Mouse (Mus musculus): ENCODE measurements at regions not wholly inside any gene's neighbourhood (a gene's known extent, or its start where the extent isn't known, plus 50 kb on each side); places are given as distances from the start of the nearest gene placed in this dataset.

DNA sequence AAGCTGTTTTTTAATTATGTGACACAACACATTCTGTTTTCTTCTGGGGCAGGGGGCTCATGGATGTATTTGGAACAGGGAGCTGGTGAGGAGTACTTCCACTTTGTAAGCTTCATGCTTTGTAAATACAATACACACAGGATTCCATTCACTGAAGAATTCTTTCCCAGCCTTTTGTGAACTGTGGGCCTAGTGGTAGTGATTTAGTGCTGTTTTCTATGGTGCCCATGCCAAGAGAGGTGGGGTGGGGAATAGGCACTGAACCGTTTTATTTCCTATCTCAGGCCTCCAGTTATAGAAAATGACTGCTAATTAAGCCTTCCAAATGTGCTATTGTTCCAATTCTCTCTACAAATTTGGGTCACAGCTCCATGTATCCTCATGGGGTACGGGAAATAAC is 442.5 kb upstream of the Cd180 start:
- Histone ChIP-seq H3K9ac (no peak overlapping the region), H3K4me1 (ENCODE audit: insufficient read depth) (no peaks in the 10 kb centered on the region), H3K27me3 (ENCODE audit: insufficient read depth, low read length) (no peaks in the 10 kb centered on the region), H3K36me3 (ENCODE audit: insufficient read depth) (no peaks in the 10 kb centered on the region), H3K27ac (ENCODE audit: low read depth) (no peak overlapping the region), H3K4me3 (ENCODE audit: low read depth, low read length) (no peak overlapping the region), H3K9me3 (ENCODE audit: low read depth, low read length) (no peaks in the 10 kb centered on the region), H3K4me2 (no peak overlapping the region)
- TF ChIP-seq CTCF (IDR thresholded peaks at IDR 0.05; ENCODE audit: low read depth): no peak
- DNase-seq (no peak), ATAC-seq (ENCODE audit: insufficient read depth) (no peak)
- 83% methylated on average over 2 of the region's 2 CpGs for WGBS

DNA sequence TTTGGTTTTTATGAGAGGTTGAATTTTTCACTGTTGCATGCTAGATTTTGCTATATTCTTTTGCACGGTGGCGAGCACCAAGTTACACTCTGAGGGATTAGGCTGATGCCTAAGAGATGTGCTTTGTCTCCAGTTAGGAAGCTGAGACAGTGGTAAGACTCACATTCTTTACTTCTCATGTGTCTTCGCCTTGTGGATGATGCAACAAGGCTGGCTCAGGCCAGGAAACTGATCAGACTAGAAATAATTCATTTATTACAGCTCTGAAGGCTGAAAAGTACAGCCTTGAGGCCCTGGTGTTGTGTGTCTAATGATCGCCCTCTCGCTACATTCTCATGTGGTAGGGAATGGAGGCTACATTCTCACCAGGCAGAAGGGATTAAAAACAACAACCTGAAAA is 441.6 kb upstream of the Cd180 start:
- TF ChIP-seq CTCF (IDR thresholded peaks at IDR 0.05; ENCODE audit: low read depth): no peak
- Histone ChIP-seq H3K9ac (no peak overlapping the region), H3K27ac (ENCODE audit: low read depth) (no peak overlapping the region), H3K9me3 (ENCODE audit: low read depth, low read length) (no peaks in the 10 kb centered on the region), H3K36me3 (ENCODE audit: insufficient read depth) (no peaks in the 10 kb centered on the region), H3K4me3 (ENCODE audit: low read depth, low read length) (no peak overlapping the region), H3K4me1 (ENCODE audit: insufficient read depth) (no peaks in the 10 kb centered on the region), H3K4me2 (no peak overlapping the region), H3K27me3 (ENCODE audit: insufficient read depth, low read length) (no peaks in the 10 kb centered on the region)
- no peak for ATAC-seq (ENCODE audit: insufficient read depth)
- 88% methylated on average over 5 of the region's 5 CpGs for WGBS
- no peak for DNase-seq

DNA sequence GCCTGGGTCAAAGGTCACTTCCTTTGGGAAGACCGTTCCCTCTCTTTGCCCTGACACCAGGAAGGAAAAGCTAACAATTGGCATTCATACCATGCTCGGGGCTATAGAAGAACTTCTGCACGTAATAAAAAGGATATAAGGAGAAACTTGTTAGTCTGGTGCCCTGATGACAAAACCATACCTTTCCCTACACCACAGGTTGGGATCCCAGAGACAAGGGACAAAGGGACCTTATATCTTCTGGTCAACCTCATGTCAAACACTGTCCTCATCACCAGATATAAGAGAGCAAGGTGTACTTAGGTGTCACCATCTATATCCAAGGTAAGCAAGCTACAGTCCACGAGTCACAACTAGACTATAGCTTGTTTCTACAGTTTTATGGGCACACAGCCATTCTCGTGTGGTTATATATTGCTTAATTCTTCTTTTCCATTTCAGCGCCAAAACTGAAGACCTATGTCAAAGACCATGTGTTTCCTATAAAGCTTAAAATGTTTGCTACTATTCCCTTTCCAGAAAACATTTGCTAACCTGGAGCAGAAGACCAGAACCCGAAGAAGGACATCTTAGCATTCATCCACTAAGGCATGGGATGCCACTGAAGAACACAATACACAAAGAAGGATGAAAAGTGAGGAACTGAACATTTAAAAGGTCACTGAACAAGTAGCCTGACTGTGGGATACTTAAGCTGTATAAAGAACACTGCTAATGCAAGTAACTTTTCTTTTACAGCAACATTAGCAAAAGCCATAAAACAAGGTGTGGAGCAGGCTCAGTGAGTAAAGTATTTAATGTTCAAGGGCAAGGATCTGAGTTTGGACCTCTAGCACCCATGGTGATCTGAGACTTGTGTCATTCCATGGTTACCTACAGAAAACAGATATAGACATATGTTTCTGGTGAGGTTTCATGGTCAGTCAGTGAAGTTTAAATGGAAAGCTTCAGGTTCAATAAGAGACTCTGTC is 437.7 kb upstream of the Cd180 start:
- Histone ChIP-seq H3K4me3 (ENCODE audit: low read depth, low read length) (no peak overlapping the region), H3K9me3 (ENCODE audit: low read depth, low read length) (no peaks in the 10 kb centered on the region), H3K36me3 (ENCODE audit: insufficient read depth) (no peaks in the 10 kb centered on the region), H3K4me2 (no peak overlapping the region), H3K4me1 (ENCODE audit: insufficient read depth) (no peaks in the 10 kb centered on the region), H3K9ac (no peak overlapping the region), H3K27me3 (ENCODE audit: insufficient read depth, low read length) (no peaks in the 10 kb centered on the region), H3K27ac (ENCODE audit: low read depth) (no peak overlapping the region)
- no peak for DNase-seq
- WGBS: 78% methylated on average over 7 of the region's 7 CpGs
- no peak for ATAC-seq (ENCODE audit: insufficient read depth)
- no peak for TF ChIP-seq CTCF (IDR thresholded peaks at IDR 0.05; ENCODE audit: low read depth)

DNA sequence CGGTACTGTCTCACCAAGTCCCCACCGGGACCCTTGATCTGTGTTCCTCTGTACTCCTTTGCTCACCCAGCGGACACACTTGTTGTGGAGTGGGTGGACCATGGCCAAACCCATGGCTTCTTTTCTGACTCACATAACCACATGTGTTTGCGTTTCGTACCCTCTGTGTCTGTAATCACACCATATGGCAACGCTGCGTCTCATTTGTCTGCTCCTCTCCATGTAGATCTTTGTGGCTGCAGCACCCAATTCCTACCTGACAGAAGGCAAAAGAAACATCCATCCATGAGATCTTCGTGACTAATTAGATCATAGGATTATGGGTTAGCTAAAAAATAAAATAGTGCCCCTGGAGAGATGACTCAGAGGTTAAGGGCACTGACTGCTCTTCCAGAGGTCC is 435.2 kb upstream of the Cd180 start:
- TF ChIP-seq CTCF (IDR thresholded peaks at IDR 0.05; ENCODE audit: low read depth): no peak
- Histone ChIP-seq H3K27me3 (ENCODE audit: insufficient read depth, low read length) (no peaks in the 10 kb centered on the region), H3K4me1 (ENCODE audit: insufficient read depth) (no peaks in the 10 kb centered on the region), H3K27ac (ENCODE audit: low read depth) (no peak overlapping the region), H3K4me2 (no peak overlapping the region), H3K9ac (no peak overlapping the region), H3K4me3 (ENCODE audit: low read depth, low read length) (no peak overlapping the region), H3K9me3 (ENCODE audit: low read depth, low read length) (no peaks in the 10 kb centered on the region), H3K36me3 (ENCODE audit: insufficient read depth) (no peaks in the 10 kb centered on the region)
- ATAC-seq (ENCODE audit: insufficient read depth) (no peak), DNase-seq (no peak)
- 90% methylated on average over 8 of the region's 8 CpGs for WGBS

DNA sequence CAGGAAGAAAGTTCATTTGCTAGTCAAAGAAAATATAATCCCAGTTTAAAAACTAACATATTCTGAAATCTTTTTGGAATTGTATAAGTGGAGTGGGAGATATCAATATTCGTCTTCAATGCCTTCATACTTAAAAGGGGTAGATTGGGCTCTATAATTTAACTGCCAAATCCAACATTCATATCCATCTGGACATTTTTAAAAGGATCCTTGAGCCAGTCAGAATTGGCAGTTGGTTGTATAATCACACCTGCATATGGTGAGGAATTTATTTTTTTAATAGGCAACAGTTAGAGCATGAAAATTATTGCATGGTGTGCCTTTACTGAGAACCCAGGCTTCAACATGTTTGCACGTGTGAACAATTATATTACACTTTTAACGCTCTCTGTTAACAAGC is 419.5 kb upstream of the Cd180 start:
- 86% methylated on average over 3 of the region's 3 CpGs for WGBS
- no peak for DNase-seq
- H3K27me3 ChIP-seq (ENCODE audit: insufficient read depth, low read length): no peaks in the 10 kb centered on the region

DNA sequence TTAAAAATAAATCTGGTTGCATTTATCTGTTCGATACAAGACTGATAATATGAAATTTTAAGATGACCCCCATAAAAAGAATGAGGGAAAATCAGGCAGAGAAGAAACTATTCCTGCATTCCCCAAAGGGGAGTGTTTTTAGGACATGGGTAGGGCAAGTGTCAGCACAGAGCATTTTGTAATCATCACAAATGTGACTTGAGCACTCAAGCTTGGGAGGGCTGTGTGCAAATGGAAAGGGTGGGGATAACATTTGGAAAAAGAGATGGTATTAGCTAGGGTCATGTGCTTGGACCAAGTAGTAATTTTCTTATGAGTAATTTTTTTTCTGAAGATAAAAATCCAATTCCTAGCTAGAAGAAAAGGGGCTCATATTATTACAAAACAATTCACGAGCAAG is 418.1 kb upstream of the Cd180 start:
- 71% methylated on average over 2 of the region's 2 CpGs for WGBS
- no peak for TF ChIP-seq CTCF (IDR thresholded peaks at IDR 0.05; ENCODE audit: low read depth)
- ATAC-seq (ENCODE audit: insufficient read depth) (no peak), DNase-seq (no peak)
- Histone ChIP-seq H3K9ac (no peak overlapping the region), H3K4me2 (no peak overlapping the region), H3K9me3 (ENCODE audit: low read depth, low read length) (no peaks in the 10 kb centered on the region), H3K36me3 (ENCODE audit: insufficient read depth) (no peaks in the 10 kb centered on the region), H3K4me1 (ENCODE audit: insufficient read depth) (no peaks in the 10 kb centered on the region), H3K27me3 (ENCODE audit: insufficient read depth, low read length) (no peaks in the 10 kb centered on the region), H3K27ac (ENCODE audit: low read depth) (no peak overlapping the region), H3K4me3 (ENCODE audit: low read depth, low read length) (no peak overlapping the region)

More for the DNA sequence above, 419.5 kb upstream of the Cd180 start:
- no peak overlapping the region for H3K4me2 ChIP-seq
- ATAC-seq (ENCODE audit: insufficient read depth): no peak
- no peak overlapping the region for H3K4me3 ChIP-seq (ENCODE audit: low read depth, low read length)
- TF ChIP-seq CTCF (IDR thresholded peaks at IDR 0.05; ENCODE audit: low read depth): no peak
- H3K9me3 ChIP-seq (ENCODE audit: low read depth, low read length): no peaks in the 10 kb centered on the region
- no peak overlapping the region for H3K9ac ChIP-seq
- no peaks in the 10 kb centered on the region for H3K4me1 ChIP-seq (ENCODE audit: insufficient read depth)
- no peak overlapping the region for H3K27ac ChIP-seq (ENCODE audit: low read depth)
- no peaks in the 10 kb centered on the region for H3K36me3 ChIP-seq (ENCODE audit: insufficient read depth)

DNA sequence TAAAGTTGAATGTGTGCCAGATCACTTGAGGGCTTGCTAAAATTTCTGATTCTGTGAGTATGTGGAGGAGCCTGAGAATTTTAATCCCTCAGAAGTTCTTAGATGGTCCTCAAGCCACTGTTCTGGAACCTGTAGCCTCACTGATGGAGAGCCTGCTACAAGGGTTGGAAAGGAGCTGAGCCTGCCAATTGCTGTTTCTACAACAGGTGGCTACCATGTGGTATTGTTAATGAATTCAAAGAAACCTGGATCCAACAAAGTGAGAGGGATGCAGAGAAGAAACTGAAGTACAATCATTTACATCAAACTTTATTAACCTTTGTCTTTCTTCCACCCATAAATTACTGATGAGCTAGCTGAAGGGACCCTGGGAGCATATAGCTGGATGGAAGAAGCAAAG is 416.5 kb upstream of the Cd180 start:
- H3K27me3 ChIP-seq (ENCODE audit: insufficient read depth, low read length): no peaks in the 10 kb centered on the region
- H3K4me3 ChIP-seq (ENCODE audit: low read depth, low read length): no peak overlapping the region
- H3K4me2 ChIP-seq: no peak overlapping the region
- H3K9me3 ChIP-seq (ENCODE audit: low read depth, low read length): no peaks in the 10 kb centered on the region
- no peaks in the 10 kb centered on the region for H3K36me3 ChIP-seq (ENCODE audit: insufficient read depth)
- no peak overlapping the region for H3K27ac ChIP-seq (ENCODE audit: low read depth)
- H3K9ac ChIP-seq: no peak overlapping the region
- DNase-seq (no peak), ATAC-seq (ENCODE audit: insufficient read depth) (no peak)
- TF ChIP-seq CTCF (IDR thresholded peaks at IDR 0.05; ENCODE audit: low read depth): no peak
- no peaks in the 10 kb centered on the region for H3K4me1 ChIP-seq (ENCODE audit: insufficient read depth)

Measured in lung, embryonic 14.5 days (tissue).